Mouse (Mus musculus) v-Abl transformed pro-B cells (cell line): ENCODE measurements around the gene Prickle2.

Source experiments
- in situ Hi-C, 2 experiments: fragments of 400-800 bp; cut with MboI; formaldehyde crosslinking; loops; one replicate each; pipeline ENCODE4 v1.15.1; 2025; ENCODE audit not compliant: unreplicated experiment in 2 of 2

The Prickle2 gene

GRCm38 (mm10) chr6:92605156-92605555 is 100.8 kb downstream of the Prickle2 start:
- in situ Hi-C loops, result no loop called here

DNA sequence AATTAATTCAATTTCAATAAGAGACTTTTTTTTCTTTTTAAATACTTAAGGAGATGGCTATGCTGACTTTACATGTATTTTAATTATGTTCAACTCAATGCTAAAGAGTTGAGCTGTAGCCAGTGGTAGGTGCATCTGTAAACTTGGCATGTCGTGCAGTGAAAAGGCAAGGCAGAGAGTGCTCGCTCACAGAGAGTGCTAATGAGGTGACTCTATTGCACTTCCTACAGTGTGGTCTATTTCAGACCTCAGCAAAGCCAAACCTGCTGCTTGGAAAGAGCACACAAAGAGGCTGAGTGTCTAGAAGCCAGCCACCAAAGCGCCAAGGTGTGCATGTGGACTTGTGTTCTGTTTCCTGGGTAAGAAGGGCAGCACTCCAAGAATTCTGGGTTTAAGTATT is 109.6 kb downstream of the Prickle2 start:
- in situ Hi-C loops, result no loop called here

- in situ Hi-C loops, result no loop called here
Observed at GRCm38 (mm10) chr6:92589381-92590065, 116.4 kb downstream of the Prickle2 start.

DNA sequence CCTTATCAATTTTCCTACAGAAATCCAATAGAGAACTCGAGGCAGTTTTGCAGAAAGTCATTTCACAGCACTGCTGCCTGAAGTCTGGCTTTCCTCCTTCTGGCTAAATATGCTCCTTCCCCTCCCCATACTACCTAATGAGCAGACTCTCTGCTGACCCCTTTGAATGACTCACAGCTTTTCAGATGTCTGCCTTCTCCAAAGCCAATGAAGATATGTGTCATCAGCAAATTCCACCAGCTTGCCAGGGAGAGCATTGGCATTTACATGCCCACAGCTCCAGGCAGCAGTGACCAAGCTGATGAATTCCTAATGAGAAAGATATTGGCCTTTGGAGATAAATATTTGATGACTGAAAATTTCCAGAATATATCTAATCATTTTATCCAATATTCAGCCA is 121.9 kb downstream of the Prickle2 start:
- in situ Hi-C loops, result no loop called here

GRCm38 (mm10) chr6:92575227-92575626 is 130.7 kb downstream of the Prickle2 start:
- in situ Hi-C loops, result no loop called here

DNA sequence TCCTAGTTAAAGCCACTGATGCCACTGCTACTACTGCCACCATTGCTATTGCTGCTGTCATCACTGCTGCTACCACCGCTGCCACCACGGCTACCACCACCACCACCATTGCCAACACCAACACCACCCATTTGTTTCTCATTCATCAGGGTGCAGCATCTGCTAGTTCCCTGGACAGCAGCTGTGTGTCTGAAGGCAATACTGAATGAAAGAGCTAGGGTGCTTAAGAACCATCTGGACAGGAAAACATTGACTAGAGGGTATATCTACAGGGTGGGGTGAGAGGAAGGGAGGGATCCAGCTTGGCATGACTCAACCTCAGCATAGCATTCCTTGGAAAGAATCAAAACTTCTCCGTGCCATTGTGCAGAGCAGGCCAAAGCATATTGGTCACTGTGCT is 133.8 kb downstream of the Prickle2 start:
- in situ Hi-C loops, result no loop called here

- in situ Hi-C loops, result no loop called here
Observed at GRCm38 (mm10) chr6:92570090-92570489, 135.9 kb downstream of the Prickle2 start.

DNA sequence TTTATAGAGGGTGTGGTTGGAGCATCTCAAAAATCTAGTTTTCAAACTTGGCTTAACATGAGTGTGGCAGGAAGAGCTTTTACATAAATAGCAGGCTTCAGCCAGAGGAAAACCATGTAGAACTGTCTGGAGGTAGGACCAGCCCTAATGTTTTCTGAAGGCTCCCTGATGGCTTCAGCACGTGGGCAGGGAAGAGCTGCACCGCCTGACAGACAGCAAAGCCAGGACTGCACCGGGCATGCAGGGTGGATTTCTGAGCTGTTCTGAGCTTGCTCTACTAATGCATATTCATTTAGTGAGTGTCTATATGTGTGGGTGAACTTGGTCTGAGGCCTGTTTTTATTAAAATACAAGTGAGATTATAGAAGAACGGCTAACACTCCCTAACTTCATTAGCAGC is 136.7 kb downstream of the Prickle2 start:
- in situ Hi-C loops, result no loop called here

DNA sequence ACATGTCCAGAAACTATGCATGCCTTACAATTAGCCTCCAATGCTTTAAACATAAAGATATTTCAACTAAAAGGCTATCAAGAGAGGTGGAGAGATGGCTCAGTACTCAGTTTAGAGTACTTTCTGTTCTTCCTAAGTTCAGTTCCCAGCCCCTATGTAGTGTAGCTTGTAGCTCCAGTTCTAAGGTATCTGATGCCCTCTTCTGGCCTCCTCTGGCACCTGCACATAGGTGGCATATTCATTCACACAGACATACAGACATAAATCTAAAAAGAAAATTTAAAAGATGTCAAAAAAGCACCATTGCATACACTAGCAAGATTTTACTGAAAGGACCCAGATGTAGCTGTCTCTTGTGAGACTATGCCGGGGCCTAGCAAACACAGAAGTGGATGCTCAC is 146.7 kb downstream of the Prickle2 start:
- in situ Hi-C loops, result no loop called here

GRCm38 (mm10) chr6:92555675-92556074 is 150.3 kb downstream of the Prickle2 start:
- in situ Hi-C loops, result no loop called here

DNA sequence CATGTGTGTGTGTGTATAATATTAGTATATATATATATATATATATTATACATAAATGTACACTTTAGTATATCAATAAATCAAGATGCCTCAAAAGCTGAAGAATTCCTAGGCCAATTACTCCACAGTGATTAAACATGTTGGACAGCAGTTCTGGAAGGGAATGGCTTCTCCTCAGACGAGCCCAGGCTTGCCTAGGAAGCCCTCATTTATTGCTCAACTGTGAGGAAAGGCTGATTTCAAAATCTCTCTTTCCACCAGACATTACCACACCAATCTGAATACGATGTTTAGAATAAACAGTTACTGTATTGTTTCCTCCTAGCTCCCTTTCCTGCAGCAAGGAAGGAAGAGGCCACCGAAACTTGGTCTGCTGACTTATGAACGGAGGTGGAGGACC is 152.9 kb downstream of the Prickle2 start:
- in situ Hi-C loops, result no loop called here

DNA sequence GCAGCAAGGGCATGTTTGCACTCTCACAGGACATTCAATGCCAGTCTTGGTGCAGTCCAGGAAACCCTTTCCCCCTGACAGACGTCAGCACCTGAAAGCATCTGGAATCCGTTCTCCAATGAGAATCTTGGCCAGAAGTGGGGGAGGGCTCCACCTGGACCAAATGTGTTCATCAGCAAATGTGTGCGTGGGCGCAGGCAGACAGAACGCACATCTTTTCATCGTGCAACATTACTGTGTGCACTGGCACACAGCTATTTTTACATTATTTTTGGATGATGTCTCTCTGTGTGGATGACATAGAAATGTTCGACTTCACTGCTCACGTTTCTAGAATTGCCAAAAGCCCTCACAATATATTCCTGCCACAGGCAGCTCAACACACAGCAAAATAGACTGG is 156.7 kb downstream of the Prickle2 start:
- in situ Hi-C loops, result no loop called here

- in situ Hi-C loops, result no loop called here
Observed at GRCm38 (mm10) chr6:92545204-92545603, 160.8 kb downstream of the Prickle2 start.

- in situ Hi-C loops, result no loop called here
Observed at GRCm38 (mm10) chr6:92543825-92544224, 162.1 kb downstream of the Prickle2 start.

DNA sequence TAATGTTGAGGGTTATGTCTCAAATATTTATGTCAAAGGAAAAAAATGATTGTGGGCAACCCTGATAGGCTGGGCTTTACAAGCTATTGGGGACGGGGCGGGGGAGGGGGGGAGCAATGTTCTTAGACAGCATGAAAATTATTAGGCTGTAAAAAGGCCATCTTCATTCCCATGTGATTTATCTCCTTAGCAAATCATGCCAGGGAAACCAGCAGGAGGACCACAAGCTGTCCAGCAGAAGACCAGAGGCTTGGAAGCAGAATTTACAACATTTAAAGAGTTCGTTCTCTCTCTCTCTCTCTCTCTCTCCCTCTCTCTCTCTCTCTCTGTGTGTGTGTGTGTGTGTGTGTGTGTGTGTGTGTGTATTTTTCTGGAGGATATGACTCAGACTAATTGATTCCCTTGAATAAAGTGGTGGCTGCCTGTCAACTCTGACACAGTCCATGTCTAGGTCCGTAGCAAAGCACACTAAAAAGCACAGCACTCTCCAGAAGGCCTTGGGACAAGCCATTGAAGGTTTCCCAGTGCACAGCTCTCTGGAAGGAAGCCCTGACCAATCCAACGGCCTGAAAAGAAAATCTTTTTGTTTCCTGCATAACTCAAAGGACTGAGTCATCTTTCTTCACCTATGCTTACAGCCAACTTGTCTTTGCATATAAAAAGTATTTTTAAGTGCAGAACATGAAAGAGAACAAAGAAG is 163.4 kb downstream of the Prickle2 start:
- in situ Hi-C loops, result no loop called here

DNA sequence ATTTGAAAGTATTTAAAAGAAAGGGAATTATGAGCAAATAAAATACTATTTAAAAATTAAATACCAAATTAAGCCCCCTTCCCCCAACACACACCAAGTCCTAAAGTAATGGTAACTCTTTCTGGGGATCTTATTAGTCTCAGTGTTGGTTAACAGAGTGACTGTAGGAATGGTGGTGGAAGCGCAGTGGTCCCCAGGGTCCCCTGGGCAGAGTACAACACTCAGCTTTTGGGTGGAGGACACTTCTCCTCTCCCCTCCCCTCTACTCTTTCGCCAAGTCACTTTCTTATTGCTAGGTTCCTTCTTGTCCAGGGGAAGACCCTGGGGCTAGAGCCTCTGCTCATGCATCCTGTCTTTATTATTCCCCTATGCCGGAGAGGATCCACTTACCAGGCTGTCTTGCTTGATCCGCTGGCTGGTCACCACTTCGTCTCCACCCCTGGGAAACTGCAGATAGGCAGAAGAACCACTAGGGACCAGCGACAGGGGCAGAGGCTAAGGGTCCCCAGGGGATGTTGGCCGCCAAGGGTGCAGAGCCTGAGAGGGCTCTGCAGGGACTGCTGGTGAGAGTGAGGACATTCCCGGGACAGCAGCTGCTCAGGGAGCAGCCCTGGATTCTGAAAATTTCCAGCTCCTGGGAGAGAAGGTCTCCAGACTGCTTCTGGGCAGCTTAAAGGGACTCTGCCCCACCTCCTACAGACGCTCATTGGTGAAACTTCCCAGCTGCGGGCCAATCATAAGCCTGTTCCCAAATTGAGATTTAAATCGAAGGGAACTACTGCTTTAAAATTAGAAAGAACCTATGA is 171.5 kb downstream of the Prickle2 start:
- in situ Hi-C loops, result no loop called here

- in situ Hi-C loops, result no loop called here
Observed at GRCm38 (mm10) chr6:92533306-92534063, 172.5 kb downstream of the Prickle2 start.

- in situ Hi-C loops, result no loop called here
Observed at GRCm38 (mm10) chr6:92532896-92533295, 173.1 kb downstream of the Prickle2 start.

GRCm38 (mm10) chr6:92532331-92532730 is 173.6 kb downstream of the Prickle2 start:
- in situ Hi-C loops, result no loop called here

DNA sequence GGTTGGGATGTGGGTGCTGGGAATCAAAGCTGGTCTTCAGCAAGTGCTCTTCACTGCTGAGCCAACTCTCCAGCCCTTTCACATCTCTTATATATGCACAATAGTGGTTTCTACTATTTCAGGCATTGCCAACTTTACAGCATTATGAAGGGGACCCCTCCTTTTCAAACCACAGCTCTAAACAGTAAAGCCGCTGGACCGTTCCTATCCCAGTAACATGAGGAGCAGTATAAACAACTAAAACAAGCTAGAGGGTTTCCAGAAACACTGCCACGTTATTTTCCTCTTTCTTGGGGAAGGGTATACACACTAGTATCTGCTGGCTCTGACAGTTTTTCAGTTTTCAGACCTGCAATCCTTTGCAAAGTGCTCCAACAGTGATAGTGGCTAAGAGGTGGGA is 179.7 kb downstream of the Prickle2 start:
- in situ Hi-C loops, result no loop called here

DNA sequence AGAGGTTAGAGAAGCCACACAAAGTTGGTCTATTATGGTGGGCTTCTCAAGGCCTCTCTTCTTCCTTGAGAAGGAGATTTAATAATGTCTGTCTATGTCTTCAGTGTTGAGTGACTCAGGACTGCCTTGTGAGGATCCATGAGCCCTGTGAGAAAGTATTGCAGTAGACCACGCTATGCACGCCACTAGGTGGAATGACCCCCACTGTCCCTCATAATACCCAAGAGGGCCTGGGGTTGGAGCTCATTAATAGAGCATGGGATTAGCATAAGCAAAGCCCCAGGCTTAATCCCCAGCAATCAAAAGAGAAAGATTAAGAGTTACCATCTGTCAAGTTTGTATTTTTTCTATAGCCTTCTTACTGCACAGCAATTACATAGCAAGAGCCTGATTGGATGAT is 180.3 kb downstream of the Prickle2 start:
- in situ Hi-C loops, result no loop called here
